Mouse (Mus musculus) left cerebral cortex, adult 11 months (tissue): ENCODE results near the gene Spryd3.

Source experiments
- DNase-seq: peaks from one replicate; pipeline ENCODE4 v3.0.0; 2022; ENCODE audit warnings: low spot score

Spryd3 gene

GRCm38 (mm10) chr15:102146882-102147281 is 10.8 kb upstream of the Spryd3 start:
- DNase-seq, result no peak

- DNase-seq, result no peak
Observed at GRCm38 (mm10) chr15:102146089-102146488, 10.1 kb upstream of the Spryd3 start.

GRCm38 (mm10) chr15:102145330-102145729 is 9.3 kb upstream of the Spryd3 start:
- DNase-seq, result peak; percentile 56

GRCm38 (mm10) chr15:102144726-102145125 is 8.7 kb upstream of the Spryd3 start:
- no peak for DNase-seq

- no peak for DNase-seq
Observed at GRCm38 (mm10) chr15:102144274-102144711, 8.3 kb upstream of the Spryd3 start, which contains the start of gene Igfbp6. Gene Igfbp6 (plus strand): TSS chr15:102144362.

GRCm38 (mm10) chr15:102142914-102143912 is 7.2 kb upstream of the Spryd3 start:
- DNase-seq, result no peak

- DNase-seq, result no peak
Observed at GRCm38 (mm10) chr15:102141120-102141519, 5.1 kb upstream of the Spryd3 start.

GRCm38 (mm10) chr15:102135522-102136128 is 409 bp downstream of the Spryd3 start:
- no peak for DNase-seq

GRCm38 (mm10) chr15:102134709-102135108 is 1.3 kb downstream of the Spryd3 start:
- DNase-seq, result no peak

GRCm38 (mm10) chr15:102133314-102133713 is 2.7 kb downstream of the Spryd3 start:
- DNase-seq, result no peak

GRCm38 (mm10) chr15:102126303-102126702 is 9.7 kb downstream of the Spryd3 start:
- no peak for DNase-seq

GRCm38 (mm10) chr15:102120530-102120929 is 15.5 kb downstream of the Spryd3 start:
- DNase-seq, result no peak

- DNase-seq, result no peak
Observed at GRCm38 (mm10) chr15:102119831-102120170, 16.2 kb downstream of the Spryd3 start.

- no peak for DNase-seq
Observed at GRCm38 (mm10) chr15:102119121-102119830, 16.8 kb downstream of the Spryd3 start.

- DNase-seq, result no peak
Observed at GRCm38 (mm10) chr15:102118591-102118990, 17.4 kb downstream of the Spryd3 start.

- DNase-seq, result no peak
Observed at GRCm38 (mm10) chr15:102117461-102118443, 18.3 kb downstream of the Spryd3 start.

- DNase-seq, result no peak
Observed at GRCm38 (mm10) chr15:102116753-102117415, 19.1 kb downstream of the Spryd3 start.

- no peak for DNase-seq
Observed at GRCm38 (mm10) chr15:102115731-102116231, 20.3 kb downstream of the Spryd3 start.

GRCm38 (mm10) chr15:102114651-102115260 is 21.3 kb downstream of the Spryd3 start:
- no peak for DNase-seq

GRCm38 (mm10) chr15:102113674-102114073 is 22.4 kb downstream of the Spryd3 start:
- no peak for DNase-seq
